8 mouse cellular contexts compared by ENCODE assay signal in genomic region chr3:130061281-130061680, GRCm38 (mm10). TPM values are rescaled to one million over a fixed set of nuclear protein-coding genes. Genes with fewer than 3 reads are reported as not detected.
DNase-seq lines count a peak whose midpoint lies in the region; ATAC-seq lines count a peak whose summit lies in the region.

TSS of gene Sec24b (minus strand) at chr3:130061553.

- 10% methylated on average over 12 of the region's 12 CpGs for WGBS in intestine, embryonic 15.5 days
- WGBS in limb, embryonic 11.5 days = 18% methylated on average over 12 of the region's 12 CpGs
- 11% methylated on average over 12 of the region's 12 CpGs for WGBS in midbrain, embryonic 14.5 days

- peak; percentile 14; the same call in 1 of the 2 replicates for ATAC-seq in intestine, embryonic 15.5 days
- no peak for ATAC-seq in limb, embryonic 11.5 days (ENCODE audit: insufficient number of reproducible peaks, low FRiP score, low TSS enrichment, low read depth)
- ATAC-seq in midbrain, embryonic 14.5 days (ENCODE audit: low FRiP score, low TSS enrichment) = no peak

- peak; percentile 73 for DNase-seq in 3T3-L1 (ENCODE audit: low read depth, low spot score)
- peak; percentile 37 for DNase-seq in MN1 (ENCODE audit: low spot score)
- DNase-seq in cerebellum, postnatal 36 days = peak; percentile 43 to 46
- peak in 1 of 2 experiments; percentile 23 for DNase-seq in gastrocnemius, postnatal 4 days (ENCODE audit: low spot score in 2 of 2)
- DNase-seq in limb, embryonic 11.5 days (ENCODE audit: low spot score) = peak; percentile 62
- peak; percentile 57 for DNase-seq in midbrain, embryonic 14.5 days
- DNase-seq in thymus, adult 18-20 months = peak; percentile 11 to 24

- H3K9ac ChIP-seq in intestine, embryonic 15.5 days = peak within 1 kb of the TSS; percentile 94
- H3K9ac ChIP-seq in limb, embryonic 11.5 days (ENCODE audit: low read length) = peak within 1 kb of the TSS; percentile 94
- peak within 1 kb of the TSS; percentile 97 for H3K9ac ChIP-seq in midbrain, embryonic 14.5 days (replicated peaks; ENCODE audit: low read length)

- no peaks in the 10 kb centered on the region; the same call in 1 of the 2 replicates for H3K36me3 ChIP-seq in intestine, embryonic 15.5 days
- H3K36me3 ChIP-seq in limb, embryonic 11.5 days (ENCODE audit: control insufficient read depth, insufficient read depth, low read length) = 0 out of 2 replicates have a peak, but pooled peaks cover 2% of the 10 kb centered on the region
- H3K36me3 ChIP-seq in midbrain, embryonic 14.5 days (ENCODE audit: control insufficient read depth, insufficient read depth, low read length) = no peaks in the 10 kb centered on the region

- H3K27ac ChIP-seq in intestine, embryonic 15.5 days = peak within 1 kb of the TSS; percentile 98
- H3K27ac ChIP-seq in limb, embryonic 11.5 days (replicated peaks; ENCODE audit: low read depth, low read length) = peak within 1 kb of the TSS; percentile 97
- peak within 1 kb of the TSS; percentile 94 for H3K27ac ChIP-seq in midbrain, embryonic 14.5 days (replicated peaks; ENCODE audit: low read depth, low read length)

- H3K4me3 ChIP-seq in intestine, embryonic 15.5 days (replicated peaks) = peak within 1 kb of the TSS; percentile 94
- peak within 1 kb of the TSS; percentile 75 for H3K4me3 ChIP-seq in limb, embryonic 11.5 days (ENCODE audit: low read depth, low read length)
- peak within 1 kb of the TSS; percentile 84 for H3K4me3 ChIP-seq in midbrain, embryonic 14.5 days (replicated peaks; ENCODE audit: low read depth, low read length)

- H3K27me3 ChIP-seq in intestine, embryonic 15.5 days (replicated peaks) = no peaks in the 10 kb centered on the region
- no peaks in the 10 kb centered on the region for H3K27me3 ChIP-seq in limb, embryonic 11.5 days (ENCODE audit: control insufficient read depth, insufficient read depth, low read length)
- H3K27me3 ChIP-seq in midbrain, embryonic 14.5 days (ENCODE audit: control insufficient read depth, insufficient read depth, low read length) = no peaks in the 10 kb centered on the region

- peaks cover 20% of the 10 kb centered on the region; the same call in 1 of the 2 replicates for H3K4me1 ChIP-seq in intestine, embryonic 15.5 days (replicated peaks)
- H3K4me1 ChIP-seq in limb, embryonic 11.5 days (ENCODE audit: control insufficient read depth, insufficient read depth, low read length) = peaks cover 7% of the 10 kb centered on the region; the same call in 1 of the 2 replicates
- H3K4me1 ChIP-seq in midbrain, embryonic 14.5 days (ENCODE audit: control insufficient read depth, insufficient read depth, low read length) = peaks cover 22% of the 10 kb centered on the region

- peak within 1 kb of the TSS; percentile 81 for H3K4me2 ChIP-seq in intestine, embryonic 15.5 days (replicated peaks)
- H3K4me2 ChIP-seq in limb, embryonic 11.5 days (ENCODE audit: low read depth, severe bottlenecking) = peak within 1 kb of the TSS; percentile 70
- peak within 1 kb of the TSS; percentile 83 for H3K4me2 ChIP-seq in midbrain, embryonic 14.5 days (ENCODE audit: low read length)

- no peaks in the 10 kb centered on the region for H3K9me3 ChIP-seq in intestine, embryonic 15.5 days
- H3K9me3 ChIP-seq in limb, embryonic 11.5 days (ENCODE audit: control insufficient read depth, low read length) = no peaks in the 10 kb centered on the region
- H3K9me3 ChIP-seq in midbrain, embryonic 14.5 days (ENCODE audit: control insufficient read depth, low read length) = no peaks in the 10 kb centered on the region

RNA-seq across cellular contexts. Expression of gene Sec24b, which starts in this region (rescaled TPM):
- total RNA-seq in gastrocnemius, postnatal 4 days (2021) = 10 to 100 TPM; 49.7 to 51.5 TPM
- polyA plus RNA-seq in intestine, embryonic 15.5 days (2015; fragmentation: Nextera tagmentation; extraction: Ambion mirVana) = 24.7 and 29.2 TPM in 2 replicates
- polyA plus RNA-seq in limb, embryonic 11.5 days (2014; fragmentation: Nextera tagmentation; extraction: Ambion mirVana) = 33.6 and 38.5 TPM in 2 replicates
- polyA plus RNA-seq in midbrain, embryonic 14.5 days (2014; fragmentation: Nextera tagmentation; extraction: Ambion mirVana) = 30.6 and 36.3 TPM in 2 replicates
